Mouse (Mus musculus) heart, postnatal 25 days (tissue): Measurements from ENCODE around the gene Prm1. TPM values are rescaled to one million over a fixed set of nuclear protein-coding genes. Genes with fewer than 3 reads are reported as not detected.

Source experiments
- DNase-seq: peaks from one replicate; pipeline ENCODE4 v3.0.0; 2022; ENCODE audit warnings: low spot score
- intact Hi-C: fragments of 180-260 bp; cut with DNase I; formaldehyde crosslinking; loops from one replicate; pipeline ENCODE4 v1.15.1; 2025
- total RNA-seq, 2 experiments: library from RNA; stranded (reverse); gene quantifications; 2 replicates each; pipeline ENCODE4 v1.2.3; 2021

Gene Prm1
- total RNA-seq, 2 experiments from 2014 or later: not detected

DNA sequence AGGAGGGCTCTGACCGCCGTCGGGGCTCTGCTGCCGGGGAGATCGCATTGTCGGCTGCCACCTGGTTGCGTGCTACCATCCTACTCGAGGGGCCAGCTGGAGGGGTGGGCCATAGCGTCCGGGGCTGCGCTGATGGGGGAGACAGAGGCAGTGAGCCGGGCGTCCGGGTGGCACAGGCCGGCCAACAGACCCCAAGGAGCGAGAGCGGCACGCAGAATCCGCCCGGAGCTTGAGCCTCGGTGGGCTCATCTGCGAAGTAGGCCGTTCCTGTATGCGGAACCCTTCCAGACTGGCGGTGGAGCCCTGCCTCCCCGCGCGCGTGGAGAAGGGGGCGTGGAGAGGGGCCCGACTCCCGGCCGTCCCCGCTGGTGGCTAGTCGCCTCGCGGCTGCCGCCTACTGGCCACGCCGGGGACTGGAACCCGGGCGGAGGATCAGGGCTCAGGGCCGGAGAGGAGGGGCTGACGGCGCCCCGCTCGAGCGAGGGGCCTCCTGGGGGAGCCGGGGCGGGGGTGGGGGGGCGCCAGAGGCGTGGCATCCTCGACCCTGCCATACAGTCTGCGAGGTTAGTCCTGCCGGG is 20.8 kb downstream of the Prm1 start:
- DNase-seq: peak; percentile 84
- intact Hi-C loops: loop anchor here (5.0 kb wide), 3 partner anchors 43 to 118 kb away; no protein-coding TSS in a partner anchor

DNA sequence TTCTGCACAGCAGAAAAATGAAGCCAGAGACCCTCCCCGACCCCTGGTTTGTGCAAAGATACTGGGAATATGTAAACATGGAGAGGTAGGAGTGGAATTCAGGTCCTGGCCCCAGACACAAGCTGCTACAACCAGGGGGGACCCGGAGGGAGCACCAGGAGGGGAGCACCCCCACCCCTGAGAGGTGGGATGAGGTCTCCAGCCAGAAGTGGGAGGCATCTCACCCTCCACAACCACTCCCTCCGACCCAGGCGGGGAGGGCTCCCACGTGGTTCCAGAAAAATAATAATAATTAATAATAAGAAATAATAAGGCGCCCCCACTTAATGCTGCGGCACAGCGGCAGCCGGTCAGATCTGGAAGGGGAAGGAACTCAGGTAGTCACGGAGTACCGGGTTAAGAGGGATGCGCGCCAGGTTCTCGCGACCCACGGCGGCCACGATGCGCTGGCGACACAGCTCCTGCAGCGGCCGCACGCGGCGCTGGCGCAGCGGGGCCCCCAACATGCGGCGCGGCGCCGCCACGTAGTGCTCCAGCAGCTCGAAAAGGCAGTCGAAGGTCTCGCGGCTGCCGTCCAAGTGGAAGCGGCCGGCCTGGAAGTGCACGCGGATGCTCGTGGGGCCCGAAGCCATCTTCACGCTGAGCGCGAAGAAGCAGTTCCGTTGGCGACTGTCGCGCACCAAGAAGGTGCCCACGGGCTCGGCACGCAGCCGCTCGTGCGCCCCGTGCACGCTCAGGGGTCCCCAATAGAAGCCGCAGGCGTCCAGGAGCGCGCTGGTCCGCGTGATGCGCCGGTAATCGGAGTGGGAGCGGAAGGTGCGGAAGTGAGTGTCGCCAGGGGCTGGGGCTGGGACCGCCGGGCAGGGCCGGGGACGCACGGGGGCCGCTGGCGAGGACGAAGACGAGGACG is 21.5 kb downstream of the Prm1 start:
- intact Hi-C loops: loop anchor here (5.0 kb wide), 2 partner anchors 42 to 117 kb away; no protein-coding TSS in a partner anchor
- DNase-seq: no peak

DNA sequence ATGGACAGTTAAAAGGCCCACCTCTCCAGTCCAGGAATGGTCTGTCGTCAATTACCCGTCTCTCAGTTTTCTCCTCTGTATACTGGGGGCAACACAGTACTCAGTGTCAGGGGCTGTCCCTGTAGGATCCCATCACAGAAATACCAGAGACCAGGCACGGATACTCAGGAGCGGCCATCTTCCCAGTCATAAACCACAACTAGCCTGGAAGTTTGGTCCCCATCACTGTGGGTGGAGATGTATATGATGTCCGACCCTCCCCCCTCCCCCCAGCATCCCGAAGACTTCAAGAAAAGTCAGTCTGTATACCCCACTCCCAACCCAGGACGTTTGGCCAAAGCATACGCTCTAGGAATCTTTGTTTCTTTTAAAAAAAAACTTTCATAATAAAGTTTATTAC is 22.2 kb downstream of the Prm1 start:
- intact Hi-C loops: loop anchor here (5.0 kb wide), 2 partner anchors 41 to 116 kb away; no protein-coding TSS in a partner anchor
- no peak for DNase-seq

DNA sequence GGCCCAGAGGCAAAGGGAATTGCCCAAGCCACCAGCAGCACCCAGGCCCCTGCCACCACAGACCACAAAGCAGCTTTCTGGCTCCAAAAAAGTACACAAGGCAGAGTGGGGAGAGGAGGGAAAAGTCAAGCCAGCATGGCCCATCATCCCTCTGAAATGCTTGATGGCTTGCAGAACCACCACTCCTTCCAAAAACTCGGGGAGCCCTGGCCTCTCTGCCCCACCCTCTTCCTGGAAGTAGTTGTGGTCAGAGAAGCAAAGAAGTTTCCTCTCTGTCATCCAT is 22.5 kb downstream of the Prm1 start:
- no peak for DNase-seq
- intact Hi-C loops: loop anchor here (5.0 kb wide), 2 partner anchors 41 to 116 kb away; no protein-coding TSS in a partner anchor

DNA sequence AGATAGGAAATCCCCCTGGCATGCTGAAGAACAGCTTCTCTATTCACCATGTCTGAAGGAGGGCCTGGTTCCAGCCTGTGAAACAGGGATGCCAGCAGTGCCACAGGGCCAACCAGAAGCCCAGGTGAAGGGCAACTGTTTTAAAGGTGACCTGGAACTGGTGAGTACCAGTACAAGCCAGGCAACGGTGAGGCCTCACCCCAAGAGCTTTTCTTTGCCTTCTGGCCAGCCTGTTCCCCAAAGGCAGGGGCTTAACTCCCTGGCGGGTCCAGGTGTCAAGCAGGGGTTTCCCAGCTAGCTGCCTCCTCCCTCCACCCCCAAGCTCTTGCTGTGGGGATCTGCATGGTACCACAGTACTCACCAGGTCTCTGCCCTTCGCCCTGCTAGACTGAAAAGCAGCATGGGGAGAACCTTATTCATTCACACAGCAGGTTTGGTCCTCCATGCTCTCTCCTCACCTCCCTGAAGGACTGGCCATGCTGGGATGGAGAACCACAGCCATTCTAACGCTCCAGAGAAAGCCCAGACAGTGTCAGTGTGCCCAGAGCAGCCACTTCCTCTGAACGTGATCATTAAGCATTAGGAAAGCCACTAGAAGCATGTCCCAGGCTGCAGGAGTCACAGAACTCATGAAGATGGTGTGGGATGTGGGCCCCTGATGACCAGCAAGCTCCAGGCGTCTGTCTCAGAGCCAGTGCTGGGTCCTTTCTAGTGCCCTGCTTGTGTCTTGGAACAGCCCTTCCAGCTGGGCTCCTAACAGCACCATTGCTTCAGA is 23.1 kb downstream of the Prm1 start:
- intact Hi-C loops: loop anchor here (5.0 kb wide), 2 partner anchors 40 to 115 kb away; no protein-coding TSS in a partner anchor
- DNase-seq: no peak

DNA sequence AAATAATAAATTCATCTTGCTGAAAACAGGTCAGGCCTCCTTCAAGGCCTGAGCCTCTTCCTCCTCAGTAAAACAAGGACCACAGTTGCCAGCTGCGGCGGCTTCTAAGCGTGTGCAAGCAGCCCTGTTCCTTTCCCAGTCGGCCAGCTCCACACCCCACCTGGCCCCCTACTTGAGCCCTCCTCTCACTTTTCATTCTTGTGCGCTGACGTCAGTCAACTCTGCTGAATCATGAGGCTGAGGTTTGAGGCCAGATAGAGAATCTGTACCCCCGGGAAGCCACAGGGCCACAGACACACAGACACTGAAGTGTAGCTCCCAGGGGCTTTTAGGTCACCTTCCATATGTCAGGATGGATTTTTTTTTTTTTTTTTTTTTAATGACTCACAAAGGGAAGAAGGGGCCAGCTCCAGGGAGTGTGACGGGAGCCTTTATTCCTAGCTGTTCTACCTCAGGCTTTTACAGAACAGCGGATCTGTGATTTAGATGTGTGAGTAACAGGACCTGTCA is 23.7 kb downstream of the Prm1 start:
- DNase-seq: no peak
- intact Hi-C loops: loop anchor here (5.0 kb wide), 2 partner anchors 40 to 115 kb away; no protein-coding TSS in a partner anchor

DNA sequence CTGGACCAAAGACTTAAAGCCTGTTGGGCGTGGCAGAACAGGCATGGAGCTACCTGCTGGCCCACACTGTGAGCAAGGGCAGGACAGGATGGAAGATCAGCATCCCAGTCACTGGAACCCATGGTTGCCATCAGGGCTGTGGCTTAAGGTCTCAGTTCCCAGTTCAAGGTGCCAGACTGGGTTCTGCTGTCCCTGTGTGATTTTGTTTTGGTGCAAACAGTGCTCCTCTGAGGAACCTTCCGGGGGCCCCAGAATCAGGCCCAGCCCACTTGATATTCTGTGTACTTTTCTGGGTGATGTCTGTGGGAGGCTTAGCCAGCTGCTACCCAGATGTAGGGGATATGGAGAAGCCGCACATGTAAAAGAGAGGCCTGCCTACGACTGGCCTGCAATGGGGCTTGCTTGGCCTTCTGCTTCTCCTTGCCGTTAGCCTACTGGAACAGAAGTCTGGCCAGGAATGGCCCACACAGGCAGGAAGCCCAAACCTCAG is 25.0 kb downstream of the Prm1 start:
- no peak for DNase-seq
- intact Hi-C loops: loop anchor here (5.0 kb wide), 2 partner anchors 38 to 113 kb away; no protein-coding TSS in a partner anchor

DNA sequence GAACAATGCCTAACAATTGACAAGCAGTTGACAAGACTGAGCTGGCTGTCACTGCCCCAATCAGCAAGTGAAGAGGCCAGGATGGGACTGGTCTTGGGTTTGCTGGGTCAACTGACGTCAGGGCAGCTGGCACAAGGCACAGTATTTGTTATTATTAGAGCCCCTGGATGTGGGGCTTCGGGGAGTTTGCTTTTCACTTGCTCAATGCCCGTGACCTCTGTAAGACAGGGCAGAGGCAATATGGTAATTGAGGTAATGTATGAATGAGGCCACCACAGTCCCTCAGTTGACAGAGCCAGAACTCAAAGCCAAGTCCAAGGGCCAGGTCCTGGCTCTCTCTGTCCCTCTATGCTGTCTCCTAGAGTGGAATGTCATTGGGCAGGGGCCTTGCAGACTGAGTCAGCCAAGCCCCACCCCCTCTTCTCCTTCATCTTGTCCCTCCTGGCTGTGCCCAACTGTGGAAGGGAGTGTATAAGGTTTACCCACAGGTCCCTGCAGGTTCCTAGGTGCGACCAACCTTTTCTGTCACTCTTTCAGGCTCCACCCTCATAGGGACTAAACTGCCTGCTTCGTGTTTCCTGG is 28.0 kb downstream of the Prm1 start:
- no peak for DNase-seq
- intact Hi-C loops: no loop called here

DNA sequence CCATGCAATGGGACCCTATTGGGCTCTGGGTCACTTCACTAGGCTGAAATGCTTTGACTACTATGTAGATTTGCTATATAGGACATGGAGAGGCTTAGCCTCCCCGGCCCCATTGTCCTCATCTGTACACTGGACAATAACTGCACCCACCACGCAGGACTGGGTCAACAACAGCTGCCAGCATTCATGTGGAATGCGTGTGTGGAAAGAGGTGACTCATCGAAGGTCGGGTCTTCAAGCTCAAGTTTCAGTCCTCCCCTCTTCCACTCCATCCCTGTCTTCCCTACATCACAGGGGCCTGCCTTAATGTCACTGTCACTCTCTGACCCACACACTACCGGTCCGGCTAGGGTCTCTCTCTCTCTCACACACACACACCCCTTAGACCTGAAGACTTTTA is 29.3 kb downstream of the Prm1 start:
- intact Hi-C loops: no loop called here

DNA sequence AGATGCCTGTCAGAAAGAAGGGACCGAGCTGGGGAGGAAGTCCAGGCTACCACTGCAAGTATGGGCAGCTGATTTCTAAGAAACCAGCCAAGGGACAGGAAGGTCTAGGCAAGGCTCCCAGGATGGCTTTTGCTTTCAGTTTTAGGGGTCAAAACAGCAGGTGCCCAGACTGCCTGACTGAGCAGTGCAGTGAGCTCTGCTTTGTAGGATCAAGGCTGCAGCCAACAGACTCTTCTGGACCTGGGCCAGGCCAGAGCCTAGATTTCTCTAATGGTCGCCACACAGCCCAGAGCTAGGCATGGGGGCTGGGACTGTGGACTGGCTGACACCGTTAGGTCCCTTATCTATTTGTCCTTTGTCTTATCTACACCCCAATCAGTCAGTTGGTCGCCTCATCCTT is 30.9 kb downstream of the Prm1 start:
- DNase-seq: no peak
- intact Hi-C loops: no loop called here

More for the DNA sequence above, 29.3 kb downstream of the Prm1 start:
- no peak for DNase-seq

DNA sequence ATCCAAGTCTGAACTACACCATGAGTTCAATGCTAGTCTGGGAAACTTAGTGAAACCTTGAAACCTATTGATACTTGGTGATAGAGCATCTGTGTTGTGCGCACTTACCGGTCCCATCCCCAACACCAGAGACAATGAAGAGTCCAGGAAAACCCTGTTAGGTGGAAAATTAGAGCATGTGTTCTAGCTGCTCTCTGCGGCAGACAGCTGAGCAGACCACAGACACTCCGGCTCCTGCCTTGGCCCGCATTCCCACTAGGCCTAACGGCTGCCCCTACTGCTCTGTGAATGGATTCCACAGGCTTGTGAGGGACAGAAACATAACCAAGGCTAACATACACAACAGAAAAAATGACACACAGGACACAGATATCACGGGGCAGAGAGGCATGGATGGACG is 32.1 kb downstream of the Prm1 start:
- intact Hi-C loops: no loop called here

DNA sequence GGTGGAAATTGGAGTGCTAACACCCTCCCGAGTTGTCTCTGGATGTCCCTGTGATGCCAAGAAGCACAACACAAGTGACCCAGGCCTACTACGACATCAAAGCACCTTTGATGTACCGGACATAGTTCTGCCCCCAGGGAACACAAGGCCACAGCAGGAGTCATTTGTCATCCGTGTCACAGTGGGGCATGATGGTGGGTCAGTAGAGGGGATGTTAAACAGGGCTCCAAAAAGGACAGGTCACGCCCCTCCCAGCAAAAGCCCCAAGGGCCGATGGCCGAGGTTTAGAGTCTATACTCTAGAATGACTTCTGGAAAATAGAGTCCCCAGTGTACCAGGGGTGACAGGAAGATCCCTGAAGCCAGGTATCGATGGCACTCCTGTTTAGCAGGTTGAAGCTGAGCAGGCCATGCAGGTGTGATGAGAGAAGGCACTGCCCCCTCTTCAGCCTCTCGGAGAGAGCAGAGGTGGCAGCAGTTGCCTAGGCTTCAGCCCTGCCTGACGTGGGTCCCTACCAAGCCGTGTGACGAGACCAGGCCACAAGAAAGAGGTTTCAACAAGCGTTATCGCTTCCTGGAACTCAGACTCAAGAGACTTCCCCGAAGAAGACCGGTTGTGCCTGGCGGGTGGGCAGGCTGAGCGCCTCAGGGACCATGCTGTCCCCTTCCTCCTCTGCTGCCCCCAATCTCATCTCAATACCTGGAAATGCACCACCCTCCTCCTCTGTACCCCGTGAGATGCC is 33.7 kb downstream of the Prm1 start:
- DNase-seq: no peak
- intact Hi-C loops: no loop called here

More for the DNA sequence above, 32.1 kb downstream of the Prm1 start:
- no peak for DNase-seq

DNA sequence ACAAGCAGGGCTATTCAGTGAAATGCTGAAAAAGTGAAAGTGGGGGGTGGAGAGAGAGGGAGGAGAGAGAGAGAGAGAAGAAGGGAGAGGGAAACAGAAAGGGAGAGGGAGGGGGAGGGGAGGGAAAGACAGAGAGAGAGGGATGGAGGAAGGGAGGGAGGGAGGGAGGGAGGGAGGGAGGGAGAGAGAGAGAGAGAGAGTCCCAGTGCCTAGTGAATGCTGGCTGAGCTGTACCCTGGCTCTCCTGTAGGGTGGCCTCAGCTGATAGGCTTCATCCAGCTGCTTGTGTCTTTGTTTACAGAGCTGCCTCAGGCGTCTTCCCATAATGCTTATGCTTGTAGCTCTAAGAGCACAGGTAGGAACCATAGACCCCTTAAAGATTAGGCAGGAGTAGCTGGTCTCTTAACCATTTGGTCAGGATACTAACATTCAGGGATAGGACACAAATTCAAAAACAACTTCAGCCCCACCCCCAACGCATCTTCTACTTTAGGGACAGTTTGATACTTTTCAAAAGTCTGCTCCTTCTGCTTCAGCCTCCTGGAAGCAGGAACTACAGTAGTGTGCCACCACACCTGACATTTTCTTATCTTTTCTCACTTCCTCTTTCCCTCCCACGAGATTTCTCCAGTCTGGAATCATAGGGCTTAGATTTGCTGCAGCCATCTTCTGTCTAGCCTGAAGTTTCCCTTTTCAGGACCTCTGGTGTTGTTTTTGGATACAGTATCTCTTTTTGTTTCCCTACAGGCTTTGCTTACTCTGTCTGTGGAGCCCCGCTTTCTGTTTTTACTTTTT is 34.9 kb downstream of the Prm1 start:
- no peak for DNase-seq
- intact Hi-C loops: no loop called here

DNA sequence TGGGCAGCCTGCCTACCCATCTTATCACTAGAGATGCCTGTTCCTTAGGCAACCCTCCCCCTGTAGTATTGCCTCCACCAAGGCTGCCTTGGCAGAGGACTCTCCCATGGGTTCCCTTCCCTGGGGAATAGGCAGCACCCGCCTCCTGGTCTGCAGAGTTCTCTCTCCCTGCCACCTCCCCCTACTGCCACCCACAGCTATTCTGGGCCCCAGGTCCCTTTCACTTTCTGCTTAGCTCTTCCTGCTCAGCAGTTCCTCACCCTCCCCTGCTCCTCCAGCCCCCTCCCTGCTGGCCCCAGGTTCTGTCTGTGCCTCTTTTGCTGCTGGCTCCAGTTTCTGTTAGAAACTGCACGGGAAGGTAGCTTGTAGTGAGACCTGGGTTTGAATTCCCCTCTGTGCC is 36.0 kb downstream of the Prm1 start:
- intact Hi-C loops: loop anchor here (5.0 kb wide), 3 partner anchors 82 to 127 kb away; no protein-coding TSS in a partner anchor
- no peak for DNase-seq

DNA sequence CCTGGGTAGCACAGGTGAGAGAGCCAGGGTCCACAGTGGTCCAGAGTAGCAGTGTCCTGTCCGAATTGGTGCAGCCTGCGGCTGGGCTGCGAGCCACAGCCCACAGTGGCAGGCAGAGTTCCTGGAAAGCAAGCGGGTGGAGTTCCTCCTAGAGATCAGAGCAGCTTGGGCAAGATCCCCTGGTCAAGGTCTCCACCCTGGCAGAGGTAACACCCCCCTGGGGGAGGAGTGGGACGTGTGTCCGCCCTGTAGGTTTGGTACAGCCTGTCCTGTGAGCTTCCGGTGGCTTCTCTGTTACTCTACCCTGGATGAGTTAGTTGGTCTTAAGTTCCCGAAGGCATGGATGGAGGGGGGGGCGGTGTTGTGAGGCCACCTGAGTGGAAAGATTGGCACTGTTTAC is 36.8 kb downstream of the Prm1 start:
- no peak for DNase-seq
- intact Hi-C loops: loop anchor here (5.0 kb wide), 3 partner anchors 82 to 127 kb away; no protein-coding TSS in a partner anchor

DNA sequence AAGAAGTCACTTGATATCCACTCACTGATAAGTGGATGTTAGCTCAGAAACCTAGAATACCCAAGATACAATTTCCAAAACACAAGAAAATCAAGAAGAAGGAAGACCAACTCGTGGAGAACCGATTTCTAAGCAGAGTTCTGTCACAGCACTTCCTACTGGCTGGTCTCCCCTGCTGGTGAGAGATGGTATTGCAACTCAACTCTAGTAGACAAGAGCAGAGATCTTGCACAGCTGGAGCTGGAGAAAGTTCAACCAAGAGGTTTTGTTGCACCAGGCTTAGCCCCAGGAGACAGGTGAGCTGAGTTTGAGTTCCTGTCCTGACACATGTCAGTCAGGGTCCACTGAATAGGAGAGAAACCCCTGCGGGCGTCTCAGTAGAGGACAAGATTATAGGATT is 38.5 kb downstream of the Prm1 start:
- DNase-seq: no peak
- intact Hi-C loops: loop anchor here (5.0 kb wide), 3 partner anchors 80 to 125 kb away; no protein-coding TSS in a partner anchor

DNA sequence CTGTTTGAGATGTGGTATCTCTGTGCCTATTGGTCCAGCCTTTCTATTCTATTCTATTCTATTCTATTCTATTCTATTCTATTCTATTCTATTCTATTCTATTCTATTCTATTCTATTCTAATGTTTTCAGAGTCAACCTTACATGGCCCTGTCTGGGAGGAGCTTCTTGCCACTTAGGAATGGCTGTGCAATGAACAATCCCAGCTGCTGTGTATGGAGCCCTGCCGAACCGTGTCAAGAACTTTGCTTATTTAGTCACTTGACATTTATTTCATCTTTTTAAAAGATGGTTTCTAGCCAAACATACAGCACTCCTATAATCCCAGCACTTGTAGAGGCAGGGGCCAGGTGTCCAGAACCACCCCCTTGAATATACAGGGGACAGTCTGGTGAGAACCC is 41.3 kb downstream of the Prm1 start:
- intact Hi-C loops: no loop called here
- DNase-seq: no peak
